Mouse (Mus musculus): ENCODE results near the gene Yes1.
"Not testable (repeated sequence)": the region's sequence is repeated elsewhere in the genome, so short reads cannot be mapped to it uniquely, and the experiment has no call there.

Yes1 gene

GRCm38 (mm10) chr5:32712221-32713041 lies 101.5 kb downstream of the Yes1 start:
- no peak for DNase-seq

GRCm38 (mm10) chr5:32713042-32713702 lies 102.2 kb downstream of the Yes1 start:
- no peak for DNase-seq

- peak; percentile 89 for DNase-seq
Observed at GRCm38 (mm10) chr5:32713703-32714467, 102.9 kb downstream of the Yes1 start.

- DNase-seq: no peak
Observed at GRCm38 (mm10) chr5:32717726-32718125, 106.8 kb downstream of the Yes1 start.

DNA sequence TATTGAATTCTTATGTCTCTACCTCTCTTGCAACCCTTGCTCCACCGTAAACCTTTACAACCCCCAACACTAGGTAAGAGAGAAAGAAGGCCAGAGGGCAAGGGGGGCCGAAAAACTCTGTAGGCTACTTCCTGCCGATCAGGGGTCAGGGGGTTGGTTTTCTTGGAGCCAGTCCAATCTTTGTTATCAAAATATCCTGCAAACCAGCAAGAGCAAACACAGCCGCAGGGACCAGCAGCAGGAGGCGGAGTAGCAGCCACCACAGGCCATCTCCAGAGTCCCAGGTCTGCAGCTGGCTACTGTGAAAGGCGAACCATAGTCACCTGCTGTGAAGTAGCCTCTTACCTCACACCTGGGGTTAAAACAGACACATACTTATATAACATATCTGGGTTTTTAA lies 107.9 kb downstream of the Yes1 start:
- no peak for DNase-seq

DNA sequence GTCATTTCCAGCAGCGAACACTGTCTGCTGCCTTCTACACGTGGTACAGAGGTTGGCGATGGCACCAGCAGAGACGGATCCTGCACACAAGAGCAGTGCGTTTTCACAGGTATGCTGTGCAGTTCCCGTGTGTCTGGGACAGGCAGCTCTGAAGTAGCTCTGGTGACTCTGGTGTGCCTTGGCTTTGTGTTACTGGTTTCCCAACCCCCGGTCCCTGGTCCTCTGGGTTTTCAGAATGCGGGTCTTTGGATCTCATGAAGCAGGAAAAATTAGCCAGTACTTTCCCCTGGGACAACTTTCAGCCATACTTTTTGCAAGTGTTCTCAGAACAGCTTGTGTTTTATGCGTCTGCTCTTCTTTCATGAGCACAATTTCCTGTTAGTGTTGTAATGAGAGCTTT lies 109.4 kb downstream of the Yes1 start:
- no peak for DNase-seq

GRCm38 (mm10) chr5:32721316-32721715 lies 110.3 kb downstream of the Yes1 start:
- no peak for DNase-seq

DNA sequence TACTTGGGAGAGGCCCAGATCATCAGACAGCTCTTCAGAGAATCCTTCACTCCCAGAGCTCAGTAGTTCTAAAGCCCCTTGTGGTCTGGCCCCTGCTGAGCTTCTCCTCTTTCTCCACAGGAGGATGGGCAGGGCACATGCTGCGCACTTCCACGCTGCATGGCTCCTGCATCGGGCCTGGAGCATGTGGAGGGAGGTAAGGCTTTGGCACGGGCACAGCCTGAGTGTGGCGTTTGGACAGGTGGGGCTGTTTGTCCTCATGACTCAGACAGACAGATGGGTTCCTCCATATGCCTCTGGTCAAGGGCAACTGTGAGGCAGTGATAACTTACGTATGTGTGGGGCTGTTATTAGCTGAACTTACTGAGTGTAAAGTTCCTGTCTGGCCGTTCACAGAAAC lies 111.3 kb downstream of the Yes1 start:
- no peak for DNase-seq

- DNase-seq: not testable (repeated sequence)
Observed at GRCm38 (mm10) chr5:32722711-32723110, 111.7 kb downstream of the Yes1 start.

DNA sequence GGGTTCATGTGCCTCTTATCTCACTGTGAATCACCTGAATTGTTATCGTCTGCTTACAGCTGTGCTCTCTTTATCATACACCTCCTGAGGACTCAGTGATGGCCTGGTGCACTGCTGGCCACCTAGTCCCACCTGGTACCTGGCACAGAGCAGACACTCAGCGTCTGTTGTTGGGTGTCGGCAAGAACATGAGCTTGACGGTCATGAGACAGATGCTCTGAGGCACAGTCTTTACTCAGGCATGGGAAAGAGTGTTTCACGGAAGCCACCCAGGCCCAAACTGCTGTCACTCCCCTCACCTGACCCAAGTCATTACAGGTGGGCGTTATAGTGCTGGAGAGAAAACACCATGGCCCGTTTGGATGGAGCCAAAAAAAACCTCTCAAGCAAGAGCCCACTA lies 113.0 kb downstream of the Yes1 start:
- DNase-seq: no peak

DNA sequence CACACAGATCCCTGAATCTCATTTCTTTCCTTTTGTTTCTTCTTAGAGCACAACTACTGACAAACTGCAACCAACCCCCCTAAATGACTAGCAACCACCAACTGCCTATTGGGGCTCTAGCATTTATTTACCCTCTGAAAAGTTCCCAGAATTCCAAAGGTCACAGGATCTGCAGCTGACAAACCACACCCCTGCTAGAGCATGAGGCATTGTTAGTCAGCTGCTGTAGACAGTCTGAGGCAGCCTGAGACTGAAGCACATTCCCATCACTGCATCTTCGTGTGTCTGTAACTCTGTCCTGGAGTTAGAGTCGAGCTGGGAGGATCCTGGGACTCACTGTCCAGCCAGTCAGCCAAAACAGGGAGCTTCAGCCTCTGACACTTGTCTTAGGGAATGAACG lies 114.4 kb downstream of the Yes1 start:
- not testable (repeated sequence) for DNase-seq

DNA sequence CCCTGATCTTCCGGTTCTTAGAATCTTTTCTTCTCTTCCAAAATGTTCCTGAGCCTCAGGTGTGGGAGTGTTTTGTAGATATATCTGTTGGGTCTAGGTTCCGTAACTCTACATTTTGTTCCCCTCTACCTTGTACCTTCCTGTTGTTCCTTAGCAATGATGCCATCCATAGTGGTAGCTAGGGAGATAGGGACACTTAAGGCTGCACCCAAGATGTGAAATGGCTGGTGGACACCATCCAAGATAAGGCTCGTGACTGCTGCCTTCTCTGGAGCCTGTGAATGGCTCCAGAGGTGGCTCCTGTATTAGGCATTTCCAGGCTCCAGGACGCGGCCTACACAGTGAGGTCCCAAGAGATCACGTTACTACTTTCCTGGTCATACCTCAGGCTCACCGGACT lies 117.3 kb downstream of the Yes1 start:
- DNase-seq: no peak

DNA sequence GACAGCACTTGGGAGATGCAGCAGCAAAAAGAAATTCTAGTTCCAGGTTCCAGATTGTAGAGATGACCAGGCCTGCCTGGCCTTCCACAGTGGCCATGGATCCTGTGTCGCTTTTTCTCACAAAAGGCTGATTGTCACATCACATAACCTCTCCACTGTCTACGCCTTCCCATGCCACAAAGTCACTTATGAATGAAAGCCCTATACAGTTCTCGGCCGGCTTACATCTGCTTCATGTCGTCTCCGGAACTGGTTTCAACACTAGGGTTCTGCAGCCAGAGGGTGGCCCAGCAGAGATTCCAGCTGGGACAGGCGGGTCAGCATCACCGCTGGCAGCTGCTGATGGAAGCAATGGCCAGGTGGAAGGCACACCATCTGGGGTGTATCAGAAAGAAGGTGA lies 117.9 kb downstream of the Yes1 start:
- no peak for DNase-seq

DNA sequence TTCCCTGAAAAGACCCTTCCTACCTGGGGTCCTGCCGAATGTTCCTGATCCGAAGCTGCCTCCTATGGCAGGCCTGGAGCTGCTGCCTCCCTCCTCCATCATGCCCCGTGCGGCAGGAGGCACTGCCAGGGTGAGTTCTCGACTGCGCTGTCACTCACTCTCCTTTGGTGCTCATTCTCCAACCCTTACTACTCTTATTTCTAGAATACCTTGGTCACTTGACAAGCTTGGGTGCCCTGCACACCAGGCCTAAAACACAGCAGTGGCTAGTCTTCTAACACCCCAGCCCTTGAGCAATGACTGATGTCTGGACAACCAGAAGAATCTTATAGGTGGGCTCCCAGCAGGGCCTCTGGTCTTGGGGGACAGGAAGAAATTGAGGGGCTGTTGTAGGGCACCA lies 122.9 kb downstream of the Yes1 start:
- DNase-seq: not testable (repeated sequence)

- DNase-seq: no peak
Observed at GRCm38 (mm10) chr5:32735779-32736178, 124.8 kb downstream of the Yes1 start.

All from thymus, postnatal 14 days (tissue).